Mouse (Mus musculus) ES-Bruce4 (cell line): ENCODE measurements at regions not wholly inside any gene's neighbourhood (a gene's known extent, or its start where the extent isn't known, plus 50 kb on each side); places are given as distances from the start of the nearest gene placed in this dataset.

ENCODE experiments used
- H3K27ac ChIP-seq: 2 replicates; pipeline ENCODE4 v1.5.1; 2012; ENCODE audit warnings: low read length, inconsistent platforms; ENCODE audit not compliant: insufficient read depth
- H3K27me3 ChIP-seq: 2 replicates; pipeline ENCODE4 v1.6.1; 2012; ENCODE audit warnings: mild to moderate bottlenecking, low read length, inconsistent platforms; ENCODE audit not compliant: control insufficient read depth, poor library complexity, insufficient read depth, severe bottlenecking
- H3K36me3 ChIP-seq: 2 replicates; pipeline ENCODE4 v1.6.1; 2012; ENCODE audit warnings: inconsistent platforms, mild to moderate bottlenecking, low read length, moderate library complexity; ENCODE audit not compliant: control insufficient read depth, poor library complexity, insufficient read depth, severe bottlenecking
- H3K4me1 ChIP-seq: one replicate; pipeline ENCODE4 v1.8.1; 2011; ENCODE audit warnings: low read length; ENCODE audit not compliant: control insufficient read depth, insufficient read depth
- H3K4me3 ChIP-seq: 2 replicates; pipeline ENCODE4 v1.5.1; 2011; ENCODE audit warnings: low read depth, mild to moderate bottlenecking, low read length
- H3K9ac ChIP-seq: 2 replicates; pipeline ENCODE4 v1.6.1; 2012; ENCODE audit warnings: low read depth, mild to moderate bottlenecking, inconsistent platforms; ENCODE audit not compliant: poor library complexity, severe bottlenecking
- H3K9me3 ChIP-seq: replicated peaks from 2 replicates; pipeline ENCODE4 v1.6.1; 2012; ENCODE audit warnings: mild to moderate bottlenecking, low read length, inconsistent platforms; ENCODE audit not compliant: control insufficient read depth, poor library complexity, insufficient read depth, severe bottlenecking
- CTCF ChIP-seq: IDR thresholded peaks from one replicate; pipeline ENCODE4 v1.8.1; 2011; ENCODE audit warnings: low read depth, low read length
- EP300 ChIP-seq: IDR thresholded peaks from 2 replicates; pipeline ENCODE4 v1.6.1; 2011; ENCODE audit warnings: low read depth, low read length; ENCODE audit not compliant: insufficient read depth
- POLR2A ChIP-seq: IDR thresholded peaks from one replicate; pipeline ENCODE4 v1.8.1; 2011; ENCODE audit warnings: low read length; ENCODE audit not compliant: insufficient read depth

DNA sequence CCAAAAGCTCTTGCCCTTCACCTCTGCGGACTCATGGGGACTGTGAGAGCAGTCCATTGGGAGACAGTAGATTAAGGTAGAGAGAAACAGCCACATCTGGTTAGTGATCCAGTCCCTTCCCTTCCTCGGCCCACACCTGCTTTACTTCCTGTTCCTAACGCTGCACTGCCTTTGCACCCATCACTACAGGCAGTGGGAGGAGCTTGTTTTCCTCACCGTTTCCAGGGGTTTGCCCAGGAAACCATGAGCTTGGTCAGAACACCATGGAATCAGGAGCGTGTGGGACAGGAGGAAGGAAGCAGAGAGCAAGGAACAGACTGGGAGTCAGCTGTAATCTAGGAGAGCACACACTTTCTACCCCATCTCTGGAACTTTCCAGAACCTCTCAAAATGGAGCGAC lies 176.2 kb upstream of the Dapk1 start:
- no peaks in the 10 kb centered on the region for H3K4me1 ChIP-seq
- no peaks in the 10 kb centered on the region for H3K36me3 ChIP-seq
- H3K27me3 ChIP-seq: no peaks in the 10 kb centered on the region
- H3K9me3 ChIP-seq: no peaks in the 10 kb centered on the region
- peak overlapping the region; percentile 18 for H3K4me3 ChIP-seq
- TF ChIP-seq EP300 (no peak), POLR2A (no peak)
- H3K9ac ChIP-seq: no peak overlapping the region
- no peak overlapping the region for H3K27ac ChIP-seq

DNA sequence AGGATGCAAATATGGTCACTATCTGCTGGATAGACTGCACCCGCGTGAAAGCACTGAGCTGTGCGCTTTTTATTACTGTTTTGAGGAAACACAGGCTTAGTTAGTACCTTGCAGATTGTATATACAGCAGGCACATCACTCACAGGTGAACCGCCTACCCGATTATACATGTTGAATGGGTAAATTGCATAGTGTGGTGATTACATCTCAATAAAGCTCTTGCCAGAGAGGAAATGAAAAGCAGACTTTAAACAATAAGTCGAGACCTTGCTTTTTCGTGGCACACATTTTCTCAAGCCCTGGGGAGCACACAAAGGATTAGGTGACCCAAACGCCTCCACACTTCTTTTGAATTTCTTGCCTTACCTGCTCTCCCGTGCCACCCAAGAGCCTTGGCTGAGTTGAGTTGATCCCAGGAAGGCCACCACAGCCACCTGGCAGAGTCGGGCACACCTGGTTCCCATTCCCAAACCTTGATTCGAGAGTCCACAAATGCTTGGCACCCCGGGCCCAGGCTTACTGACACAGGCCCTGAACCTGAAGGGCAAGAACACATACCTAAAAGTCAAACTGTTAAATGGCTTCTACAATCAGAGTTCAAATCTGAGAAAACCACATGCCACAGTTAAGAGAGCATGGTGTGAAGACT lies 175.4 kb upstream of the Dapk1 start:
- H3K27ac ChIP-seq: no peak overlapping the region
- no peak overlapping the region for H3K4me3 ChIP-seq
- H3K27me3 ChIP-seq: no peaks in the 10 kb centered on the region
- no peaks in the 10 kb centered on the region for H3K9me3 ChIP-seq
- H3K4me1 ChIP-seq: no peaks in the 10 kb centered on the region
- no peaks in the 10 kb centered on the region for H3K36me3 ChIP-seq
- no peak for TF ChIP-seq POLR2A
- no peak for TF ChIP-seq EP300
- TF ChIP-seq CTCF: no peak
- H3K9ac ChIP-seq: no peak overlapping the region

- H3K9me3 ChIP-seq: no peaks in the 10 kb centered on the region
- H3K9ac ChIP-seq: no peak overlapping the region
- H3K27me3 ChIP-seq: no peaks in the 10 kb centered on the region
- no peak overlapping the region for H3K27ac ChIP-seq
- no peaks in the 10 kb centered on the region for H3K36me3 ChIP-seq
- no peaks in the 10 kb centered on the region for H3K4me1 ChIP-seq
- no peak for TF ChIP-seq CTCF
- no peak for TF ChIP-seq EP300
- no peak for TF ChIP-seq POLR2A
- no peak overlapping the region for H3K4me3 ChIP-seq
Measured at GRCm38 (mm10) chr13:60427077-60427476, 174.7 kb upstream of the Dapk1 start.

- Histone ChIP-seq H3K9me3 (no peaks in the 10 kb centered on the region), H3K27me3 (no peaks in the 10 kb centered on the region), H3K9ac (no peak overlapping the region), H3K36me3 (no peaks in the 10 kb centered on the region), H3K27ac (no peak overlapping the region), H3K4me1 (no peaks in the 10 kb centered on the region), H3K4me3 (no peak overlapping the region)
- TF ChIP-seq POLR2A: no peak
- no peak for TF ChIP-seq EP300
- TF ChIP-seq CTCF: no peak
Measured at GRCm38 (mm10) chr13:60427755-60428385, 173.9 kb upstream of the Dapk1 start.

- H3K9ac ChIP-seq: no peak overlapping the region
- H3K4me3 ChIP-seq: no peak overlapping the region
- H3K4me1 ChIP-seq: no peaks in the 10 kb centered on the region
- H3K27ac ChIP-seq: no peak overlapping the region
- no peaks in the 10 kb centered on the region for H3K36me3 ChIP-seq
- H3K9me3 ChIP-seq: no peaks in the 10 kb centered on the region
- TF ChIP-seq EP300 (no peak), CTCF (peak; percentile 45)
- H3K27me3 ChIP-seq: no peaks in the 10 kb centered on the region
Measured at GRCm38 (mm10) chr13:60429148-60429547, 172.6 kb upstream of the Dapk1 start.

DNA sequence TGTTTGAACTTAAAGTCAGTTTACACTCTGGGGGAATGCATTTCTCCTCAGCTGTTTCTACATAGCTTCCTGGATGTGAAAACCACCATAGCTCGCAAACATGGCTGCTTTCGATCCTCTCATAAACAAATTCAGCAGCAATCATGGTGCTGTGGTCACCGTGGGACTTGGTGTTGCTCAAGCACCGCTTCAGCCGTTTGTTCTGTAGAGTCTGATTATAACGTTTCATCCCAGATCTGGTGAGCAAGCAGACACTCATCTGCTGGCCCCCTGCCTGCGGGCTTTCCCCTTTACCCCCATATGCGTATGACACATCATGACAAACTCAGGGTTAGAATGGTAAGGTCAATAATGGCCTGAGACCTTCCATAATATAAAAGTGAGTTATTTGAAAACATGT lies 170.3 kb upstream of the Dapk1 start:
- TF ChIP-seq EP300 (no peak), POLR2A (no peak), CTCF (no peak)
- Histone ChIP-seq H3K9me3 (no peaks in the 10 kb centered on the region), H3K4me1 (no peaks in the 10 kb centered on the region), H3K9ac (no peak overlapping the region), H3K36me3 (no peaks in the 10 kb centered on the region), H3K4me3 (no peak overlapping the region), H3K27ac (no peak overlapping the region), H3K27me3 (no peaks in the 10 kb centered on the region)
